Mouse (Mus musculus) bone marrow, adult 2 months (tissue): Measurements from ENCODE around the gene Amd1. TPM values are rescaled to one million over a fixed set of nuclear protein-coding genes. Genes with fewer than 3 reads are reported as not detected.

ENCODE experiments used
- H3K27ac ChIP-seq: fragments of 200-500 bp; 2 replicates; pipeline ENCODE4 v1.5.1; 2012; ENCODE audit warnings: low read depth, mild to moderate bottlenecking, control low read depth, inconsistent platforms, low read length; ENCODE audit not compliant: control insufficient read depth, poor library complexity, insufficient read depth
- H3K4me1 ChIP-seq: fragments of 200-500 bp; 2 replicates; pipeline ENCODE4 v1.6.1; 2011; ENCODE audit warnings: low read length; ENCODE audit not compliant: control insufficient read depth, insufficient read depth
- H3K4me3 ChIP-seq: fragments of 200-500 bp; replicated peaks from 2 replicates; pipeline ENCODE3; 2011; ENCODE audit warnings: mild to moderate bottlenecking, low read depth, low read length, control low read depth; ENCODE audit not compliant: control insufficient read depth
- CTCF ChIP-seq: fragments of 200-500 bp; IDR thresholded peaks from 2 replicates; pipeline ENCODE4 v1.5.1; 2011; ENCODE audit warnings: low read length, control low read depth; ENCODE audit not compliant: control insufficient read depth, insufficient read depth
- POLR2A ChIP-seq: fragments of 200-500 bp; IDR thresholded peaks from 2 replicates; pipeline ENCODE4 v1.6.1; 2011; ENCODE audit warnings: low read depth, mild to moderate bottlenecking, control low read depth, low read length, borderline replicate concordance; ENCODE audit not compliant: control insufficient read depth
- WGBS: fragments of 180-500 bp; shearing (Covaris S2); methylation state at CpG from one replicate; pipeline ENCODE4 v1.1.7; 2018; 5-methylcytosine and 5-hydroxymethylcytosine counted together
- polyA plus RNA-seq: library from polyadenylated mRNA; stranded (reverse); fragments of >200 nt; gene quantifications from 2 replicates; pipeline ENCODE4 v1.2.4, GENCODE M21; 2011; ENCODE audit warnings: low replicate concordance; ENCODE audit not compliant: missing spikeins, insufficient read depth, insufficient read length

Gene Amd1
- polyA plus RNA-seq, 1 experiment: 64.3 TPM

GRCm38 (mm10) chr10:40256716-40257115 lies 45.3 kb downstream of the Amd1 start:
- no peak for TF ChIP-seq POLR2A
- WGBS: 3% methylated on average over 5 of the region's 5 CpGs
- Histone ChIP-seq H3K4me1 (peaks cover 3% of the 10 kb centered on the region; the same call in 1 of the 2 replicates), H3K4me3 (peak overlapping the region; percentile 47), H3K27ac (no peak overlapping the region)

GRCm38 (mm10) chr10:40250969-40251368 lies 51.0 kb downstream of the Amd1 start:
- Histone ChIP-seq H3K4me1 (peaks cover 3% of the 10 kb centered on the region; the same call in 1 of the 2 replicates), H3K27ac (no peak overlapping the region), H3K4me3 (no peak overlapping the region)
- no peak for TF ChIP-seq POLR2A
- WGBS: 57% methylated on average over 6 of the region's 6 CpGs

- TF ChIP-seq CTCF (no peak), POLR2A (no peak)
- peaks cover 3% of the 10 kb centered on the region; the same call in 1 of the 2 replicates for H3K4me1 ChIP-seq
- WGBS: 84% methylated on average over 9 of the region's 9 CpGs
Observed at GRCm38 (mm10) chr10:40249625-40250024, 52.4 kb downstream of the Amd1 start.

GRCm38 (mm10) chr10:40247166-40247716 lies 54.7 kb downstream of the Amd1 start:
- TF ChIP-seq CTCF: no peak
- no peak for TF ChIP-seq POLR2A
- H3K27ac ChIP-seq: no peak overlapping the region
- H3K4me3 ChIP-seq: peak overlapping the region; percentile 78
- 27% methylated on average over 11 of the region's 11 CpGs for WGBS
- peaks cover 3% of the 10 kb centered on the region; the same call in 1 of the 2 replicates for H3K4me1 ChIP-seq

More at GRCm38 (mm10) chr10:40249625-40250024, 52.4 kb downstream of the Amd1 start:
- Histone ChIP-seq H3K27ac (no peak overlapping the region), H3K4me3 (no peak overlapping the region)

- TF ChIP-seq CTCF: no peak
- TF ChIP-seq POLR2A: peak; percentile 42; the same call in 1 of the 2 replicates
- peak within 1 kb of the TSS; percentile 29 for H3K27ac ChIP-seq
- H3K4me1 ChIP-seq: peaks cover 3% of the 10 kb centered on the region; the same call in 1 of the 2 replicates
- WGBS: under 1% methylated on average over 54 of the region's 54 CpGs
- peak within 1 kb of the TSS; percentile 78 for H3K4me3 ChIP-seq
Observed at GRCm38 (mm10) chr10:40246374-40247165, 55.4 kb downstream of the Amd1 start, which contains the start of gene Rpf2. Rpf2 (minus strand) TSS chr10:40247036.

- no peak overlapping the region for H3K4me3 ChIP-seq
- WGBS: 84% methylated on average over 5 of the region's 5 CpGs
Observed at GRCm38 (mm10) chr10:40237826-40238225, 64.2 kb downstream of the Amd1 start.

More at GRCm38 (mm10) chr10:40237826-40238225, 64.2 kb downstream of the Amd1 start:
- H3K4me1 ChIP-seq: no peaks in the 10 kb centered on the region
- TF ChIP-seq POLR2A: no peak
- no peak for TF ChIP-seq CTCF
- H3K27ac ChIP-seq: no peak overlapping the region

Other genes starting within 250 kb of the Amd1 start
- gene Slc16a10, start 159.9 kb downstream of the Amd1 start, polyA plus RNA-seq: 24.6 and 48.9 TPM in 2 replicates
- 35.0 and 54.0 TPM in 2 replicates for gene Rpf2, start 55.1 kb downstream of the Amd1 start, polyA plus RNA-seq
- gene Gtf3c6, start 44.1 kb downstream of the Amd1 start, polyA plus RNA-seq: 33.6 and 79.4 TPM in 2 replicates
- gene Cdk19, start 37.4 kb upstream of the Amd1 start, polyA plus RNA-seq: 11.1 and 18.2 TPM in 2 replicates